Mouse (Mus musculus): ENCODE data around the gene Matn4. TPM values are rescaled to one million over a fixed set of nuclear protein-coding genes. Genes with fewer than 3 reads are reported as not detected.

The Matn4 gene
- polyA plus RNA-seq, 2 experiments = 0.44 TPM; not detected in 1

DNA sequence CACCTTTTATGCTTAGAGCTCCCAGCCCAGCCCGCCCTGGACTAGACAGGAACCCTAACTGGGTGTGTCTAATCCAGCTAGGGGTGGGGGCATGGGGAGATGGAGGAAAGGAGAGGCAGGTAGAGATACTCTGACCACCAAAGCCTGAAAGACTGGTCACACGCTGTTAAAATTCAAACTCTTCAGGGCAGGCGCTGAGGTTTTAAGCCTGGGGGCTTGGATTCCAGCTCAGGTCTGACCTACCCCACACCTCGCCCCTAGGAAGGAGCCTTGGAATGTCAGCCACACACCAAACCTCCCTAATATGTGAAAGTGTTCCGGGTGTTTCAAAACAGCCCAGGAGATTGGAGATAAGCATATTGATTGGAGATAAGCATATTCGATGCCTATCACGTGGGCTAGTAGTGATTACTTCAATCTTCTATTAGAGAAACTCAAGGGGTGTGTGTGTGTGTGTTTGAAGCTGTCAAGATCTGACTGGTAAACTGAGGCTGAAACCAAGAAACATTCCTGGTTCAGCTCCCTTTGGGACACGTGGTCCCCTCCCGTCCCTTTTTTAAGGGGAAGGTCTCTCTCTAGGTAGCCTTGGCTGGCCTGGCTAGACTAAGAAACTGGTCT is 28.4 kb upstream of the Matn4 start:
- WGBS (ENCODE audit: insufficient replicate concordance) = 49% methylated on average over 9 of the region's 9 CpGs
- TF ChIP-seq EP300 (IDR thresholded peaks at IDR 0.05; ENCODE audit: low read depth) = no peak
- TF ChIP-seq CTCF (IDR thresholded peaks at IDR 0.05; ENCODE audit: low read depth) = no peak
- no peak for ATAC-seq (ENCODE audit: insufficient read depth)
- H3K9me3 ChIP-seq (ENCODE audit: control insufficient read depth, low read length) = no peaks in the 10 kb centered on the region
- peak overlapping the region; percentile 35 for H3K4me2 ChIP-seq (ENCODE audit: low read depth)
- peaks cover 0 to 14% of the 10 kb centered on the region in 2 experiments; a peak in 2 of 4 replicates for H3K4me1 ChIP-seq (replicated peaks; ENCODE audit: control insufficient read depth in 2 of 2, insufficient read depth in 2 of 2, low read length in 1 of 2)
- no peaks in the 10 kb centered on the region for H3K36me3 ChIP-seq (replicated peaks; ENCODE audit: control insufficient read depth, insufficient read depth, low read depth)
- H3K27ac ChIP-seq = no peak overlapping the region
- no peak overlapping the region for H3K9ac ChIP-seq (replicated peaks)
- DNase-seq (ENCODE audit: low read depth in 3 of 3, low spot score in 3 of 3) = no peak
- H3K27me3 ChIP-seq (ENCODE audit: control insufficient read depth, insufficient read depth, low read length) = no peaks in the 10 kb centered on the region
- no peak overlapping the region for H3K4me3 ChIP-seq (ENCODE audit: insufficient read depth in 1 of 2, low read depth in 2 of 2, low read length in 2 of 2)

- no peak for DNase-seq (ENCODE audit: low read depth in 3 of 3, low spot score in 3 of 3)
- no peak overlapping the region for H3K4me3 ChIP-seq (ENCODE audit: insufficient read depth in 1 of 2, low read depth in 2 of 2, low read length in 2 of 2)
- TF ChIP-seq EP300 (IDR thresholded peaks at IDR 0.05; ENCODE audit: low read depth) (no peak), CTCF (IDR thresholded peaks at IDR 0.05; ENCODE audit: low read depth) (no peak)
- no peak for ATAC-seq (ENCODE audit: insufficient read depth)
- H3K27ac ChIP-seq = peak overlapping the region; percentile 31; the same call in 1 of the 2 replicates
- peak overlapping the region; percentile 35 for H3K4me2 ChIP-seq (ENCODE audit: low read depth)
- H3K9ac ChIP-seq (replicated peaks) = no peak overlapping the region
- H3K27me3 ChIP-seq (ENCODE audit: control insufficient read depth, insufficient read depth, low read length) = no peaks in the 10 kb centered on the region
- 16% methylated on average over 22 of the region's 22 CpGs for WGBS (ENCODE audit: insufficient replicate concordance)
- H3K4me1 ChIP-seq (replicated peaks; ENCODE audit: control insufficient read depth in 2 of 2, insufficient read depth in 2 of 2, low read length in 1 of 2) = peaks cover 0 to 14% of the 10 kb centered on the region in 2 experiments; a peak in 2 of 4 replicates
- H3K9me3 ChIP-seq (ENCODE audit: control insufficient read depth, low read length) = no peaks in the 10 kb centered on the region
- no peaks in the 10 kb centered on the region for H3K36me3 ChIP-seq (replicated peaks; ENCODE audit: control insufficient read depth, insufficient read depth, low read depth)
These were observed 27.7 kb upstream of the Matn4 start for GRCm38 (mm10) chr2:164432541-164433191.

- DNase-seq (ENCODE audit: low read depth in 3 of 3, low spot score in 3 of 3) (no peak), ATAC-seq (ENCODE audit: insufficient read depth) (no peak)
- TF ChIP-seq CTCF (IDR thresholded peaks at IDR 0.05; ENCODE audit: low read depth) (no peak), EP300 (IDR thresholded peaks at IDR 0.05; ENCODE audit: low read depth) (no peak)
- Histone ChIP-seq H3K27ac (no peak overlapping the region), H3K9ac (replicated peaks) (no peak overlapping the region), H3K27me3 (ENCODE audit: control insufficient read depth, insufficient read depth, low read length) (no peaks in the 10 kb centered on the region), H3K4me1 (replicated peaks; ENCODE audit: control insufficient read depth in 2 of 2, insufficient read depth in 2 of 2, low read length in 1 of 2) (peaks cover 0 to 14% of the 10 kb centered on the region in 2 experiments; a peak in 2 of 4 replicates), H3K36me3 (replicated peaks; ENCODE audit: control insufficient read depth, insufficient read depth, low read depth) (no peaks in the 10 kb centered on the region), H3K4me2 (ENCODE audit: low read depth) (peak overlapping the region; percentile 35), H3K4me3 (ENCODE audit: insufficient read depth in 1 of 2, low read depth in 2 of 2, low read length in 2 of 2) (no peak overlapping the region), H3K9me3 (ENCODE audit: control insufficient read depth, low read length) (no peaks in the 10 kb centered on the region)
- 53% methylated on average over 9 of the region's 9 CpGs for WGBS (ENCODE audit: insufficient replicate concordance)
These were observed 26.9 kb upstream of the Matn4 start for GRCm38 (mm10) chr2:164431676-164432465.

- Histone ChIP-seq H3K27ac (no peak overlapping the region), H3K9me3 (ENCODE audit: control insufficient read depth, low read length) (no peaks in the 10 kb centered on the region), H3K4me2 (ENCODE audit: low read depth) (peak overlapping the region; percentile 18; the same call in 1 of the 2 replicates), H3K36me3 (replicated peaks; ENCODE audit: control insufficient read depth, insufficient read depth, low read depth) (no peaks in the 10 kb centered on the region), H3K9ac (replicated peaks) (no peak overlapping the region), H3K4me3 (ENCODE audit: insufficient read depth in 1 of 2, low read depth in 2 of 2, low read length in 2 of 2) (no peak overlapping the region), H3K27me3 (ENCODE audit: control insufficient read depth, insufficient read depth, low read length) (no peaks in the 10 kb centered on the region), H3K4me1 (replicated peaks; ENCODE audit: control insufficient read depth in 2 of 2, insufficient read depth in 2 of 2, low read length in 1 of 2) (peaks cover 0 to 12% of the 10 kb centered on the region in 2 experiments; a peak in 2 of 4 replicates)
- WGBS (ENCODE audit: insufficient replicate concordance) = 13% methylated on average over 7 of the region's 7 CpGs
- no peak for ATAC-seq (ENCODE audit: insufficient read depth)
- TF ChIP-seq EP300 (IDR thresholded peaks at IDR 0.05; ENCODE audit: low read depth) (no peak), CTCF (IDR thresholded peaks at IDR 0.05; ENCODE audit: low read depth) (peak; percentile 20; the same call in 1 of the 2 replicates)
- DNase-seq (ENCODE audit: low read depth in 3 of 3, low spot score in 3 of 3) = no peak
These were observed 25.7 kb upstream of the Matn4 start for GRCm38 (mm10) chr2:164430697-164431096.
